Mouse (Mus musculus) heart, postnatal 36 days (tissue): Measurements from ENCODE around the gene Lrrc4c. TPM values are rescaled to one million over a fixed set of nuclear protein-coding genes. Genes with fewer than 3 reads are reported as not detected.

ENCODE experiments used
- DNase-seq, 2 experiments: peaks; one replicate each; pipeline ENCODE4 v3.0.0; 2021 to 2022
- intact Hi-C: fragments of 180-260 bp; cut with DNase I; formaldehyde crosslinking; loops from one replicate; pipeline ENCODE4 v1.15.1; 2025
- total RNA-seq, 2 experiments: library from RNA; stranded (reverse); gene quantifications; 2 replicates each; pipeline ENCODE4 v1.2.3; 2021

Lrrc4c gene
- total RNA-seq, 2 experiments from 2014 or later, result 0.30 to 0.31 TPM

DNA sequence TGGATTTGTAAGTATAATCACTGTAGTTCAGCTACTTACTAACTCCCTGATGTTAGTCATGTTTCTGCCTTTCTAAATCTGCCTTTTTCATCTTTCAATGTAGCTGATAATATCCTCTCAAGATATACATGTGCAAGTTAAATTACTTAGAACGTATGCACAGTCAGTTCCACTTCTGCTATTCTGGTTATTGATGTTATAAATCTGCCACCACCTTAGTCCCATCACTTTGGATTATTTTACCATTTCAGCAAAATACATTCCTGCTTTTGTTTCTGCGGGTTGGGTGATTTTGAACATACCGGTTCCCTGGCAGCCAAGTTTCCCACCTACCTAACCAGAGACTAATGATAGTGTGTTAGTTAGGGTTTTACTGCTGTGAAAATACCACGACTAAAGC is 860.4 kb downstream of the Lrrc4c start:
- DNase-seq, result no peak
- intact Hi-C loops, result no loop called here

- no peak for DNase-seq
- intact Hi-C loops, result no loop called here
These were observed 879.1 kb downstream of the Lrrc4c start for GRCm38 (mm10) chr2:97196968-97197606.

DNA sequence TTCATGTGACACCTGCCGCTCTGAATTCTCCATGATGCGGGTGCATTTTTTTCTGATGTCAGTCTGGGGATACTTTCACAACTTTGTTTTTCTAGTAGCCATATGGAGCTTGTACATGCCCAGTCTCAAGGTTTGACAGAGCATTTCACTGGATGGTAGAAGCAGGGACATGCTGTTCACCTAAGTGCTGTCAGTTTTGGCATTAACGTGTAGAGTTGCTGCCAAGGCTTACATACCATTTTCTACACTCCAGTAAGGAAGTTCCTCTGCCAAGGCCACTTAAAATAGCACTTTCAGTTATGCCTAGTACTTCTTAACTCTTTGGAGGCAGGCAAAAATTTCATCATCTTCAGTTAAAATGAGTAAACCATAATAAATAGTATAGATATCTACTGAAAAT is 915.0 kb downstream of the Lrrc4c start:
- intact Hi-C loops, result no loop called here
- peak; percentile 23 to 31 for DNase-seq

- DNase-seq, result no peak
- intact Hi-C loops, result no loop called here
These were observed 916.1 kb downstream of the Lrrc4c start for GRCm38 (mm10) chr2:97234074-97234473.

DNA sequence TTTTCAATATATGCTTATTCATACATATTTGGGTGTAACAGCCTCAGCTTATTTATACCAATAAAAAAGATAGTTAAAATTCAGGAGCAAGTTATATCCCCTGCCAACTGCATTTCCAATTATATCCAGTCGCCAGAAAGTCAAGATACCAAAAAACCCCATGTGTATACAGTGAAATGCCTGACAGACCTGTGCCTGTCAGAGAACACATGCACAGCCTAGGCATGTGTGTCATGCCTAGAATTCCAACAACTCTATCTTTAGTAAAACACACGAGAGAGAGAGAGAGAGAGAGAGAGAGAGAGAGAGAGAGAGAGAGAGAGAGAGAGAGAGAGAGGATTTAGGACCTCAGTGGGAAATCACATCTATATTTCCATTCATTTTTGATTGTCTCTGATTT is 956.7 kb downstream of the Lrrc4c start:
- intact Hi-C loops, result no loop called here
- DNase-seq, result no peak

GRCm38 (mm10) chr2:97284986-97285385 is 967.0 kb downstream of the Lrrc4c start:
- no peak for DNase-seq
- intact Hi-C loops, result no loop called here

DNA sequence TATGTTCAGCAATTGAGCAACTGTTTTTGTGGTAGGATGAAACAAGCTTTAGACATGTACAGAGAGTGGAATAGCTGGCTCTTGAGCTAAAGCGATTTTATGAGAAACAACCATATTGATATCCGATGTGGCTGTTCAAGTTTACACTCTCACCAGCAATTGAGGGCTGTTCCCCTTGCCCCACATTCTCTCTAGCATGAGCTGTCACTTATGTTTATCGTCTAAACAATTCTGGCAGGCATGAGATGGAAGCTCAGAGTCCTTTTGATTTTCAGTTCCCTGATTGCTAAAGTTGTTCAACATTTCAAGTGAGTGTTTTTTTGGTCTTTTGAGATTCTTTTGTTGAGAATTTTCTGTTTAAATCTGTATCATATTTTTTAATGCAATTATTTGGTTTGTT is 976.2 kb downstream of the Lrrc4c start:
- intact Hi-C loops, result no loop called here
- DNase-seq, result no peak

DNA sequence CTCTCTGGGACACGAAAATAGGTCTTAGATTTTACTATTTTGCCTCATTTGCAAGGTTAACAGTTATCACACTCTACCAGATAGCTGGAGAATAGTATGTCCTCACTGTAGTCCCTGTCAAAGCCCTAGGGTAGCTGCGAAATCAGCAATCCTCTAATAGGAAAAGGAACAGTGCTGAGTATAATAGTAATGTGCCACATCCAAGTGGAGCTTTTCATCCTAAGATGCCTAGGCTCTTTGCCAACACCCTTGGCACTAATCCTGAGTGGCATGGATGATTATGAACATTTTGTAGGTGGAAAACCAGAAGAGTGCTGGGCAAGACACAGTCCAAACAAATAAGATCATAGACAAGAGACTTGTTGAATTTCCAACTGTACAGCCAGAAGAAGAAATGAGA is 981.7 kb downstream of the Lrrc4c start:
- intact Hi-C loops, result no loop called here

DNA sequence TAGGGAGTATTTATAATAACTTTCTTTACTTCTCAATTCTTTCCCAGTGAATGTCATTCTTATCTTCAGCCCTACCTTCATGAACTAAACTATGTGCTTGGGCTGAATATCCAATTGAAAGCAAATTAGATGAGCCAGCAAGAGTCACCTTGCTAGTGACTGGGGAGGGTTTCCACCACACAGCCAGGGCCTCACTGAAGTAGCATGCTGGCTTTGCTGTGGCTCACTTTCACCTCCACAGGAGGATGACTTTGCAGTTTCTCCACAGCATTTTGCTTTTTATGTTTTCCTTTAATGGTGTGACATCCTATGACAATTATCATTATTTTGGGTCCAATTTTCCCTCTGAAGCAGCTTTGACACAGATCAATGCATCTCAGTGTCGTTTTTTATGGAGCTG is 1000.0 kb downstream of the Lrrc4c start:
- intact Hi-C loops, result no loop called here
- no peak for DNase-seq

More for the DNA sequence above, 981.7 kb downstream of the Lrrc4c start:
- DNase-seq, result peak in 1 of 2 experiments; percentile 13

GRCm38 (mm10) chr2:97318536-97318935 is 1000.6 kb downstream of the Lrrc4c start:
- no peak for DNase-seq
- intact Hi-C loops, result no loop called here

GRCm38 (mm10) chr2:97332084-97332682 is 1014.2 kb downstream of the Lrrc4c start:
- DNase-seq, result no peak
- intact Hi-C loops, result no loop called here

GRCm38 (mm10) chr2:97339627-97340026 is 1021.7 kb downstream of the Lrrc4c start:
- intact Hi-C loops, result no loop called here
- DNase-seq, result no peak

DNA sequence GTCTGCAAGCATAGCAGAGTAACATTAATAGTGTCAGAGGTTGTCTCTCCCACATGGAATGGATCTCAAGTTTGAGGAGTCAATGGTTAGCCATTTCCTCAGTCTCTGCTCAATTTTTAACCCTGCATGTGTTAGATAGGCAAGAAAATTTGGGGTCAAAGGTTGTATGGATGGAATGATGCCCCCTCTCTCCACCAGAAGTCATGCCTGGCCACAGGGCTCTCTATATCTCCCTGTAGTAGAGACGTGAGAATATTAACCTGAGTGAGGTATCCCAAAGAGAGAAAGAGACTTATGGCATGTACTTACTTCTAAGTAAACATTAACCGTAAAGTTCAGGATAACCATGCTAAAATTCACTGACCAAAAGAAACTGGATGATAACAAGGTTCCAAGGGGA is 1043.3 kb downstream of the Lrrc4c start:
- no peak for DNase-seq
- intact Hi-C loops, result no loop called here

DNA sequence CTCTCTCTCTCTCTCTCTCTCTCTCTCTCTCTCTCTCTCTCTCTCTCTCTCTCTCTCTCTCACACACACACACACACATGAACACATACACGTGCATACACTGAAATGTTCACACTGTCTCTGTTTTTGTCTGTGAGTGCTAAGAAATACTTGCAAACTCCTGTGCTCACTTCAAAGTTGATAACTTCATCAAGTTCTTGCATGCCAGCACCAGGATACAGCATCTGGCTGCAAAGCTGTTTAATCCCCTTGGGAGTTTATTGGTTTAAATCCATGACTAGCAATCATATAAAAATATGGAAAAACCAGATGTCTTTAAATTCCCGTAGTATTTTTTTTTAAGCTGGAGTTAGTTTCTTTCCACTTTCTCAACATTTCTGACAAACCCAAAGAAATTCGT is 1052.0 kb downstream of the Lrrc4c start:
- DNase-seq, result no peak
- intact Hi-C loops, result no loop called here

GRCm38 (mm10) chr2:97391437-97391836 is 1073.5 kb downstream of the Lrrc4c start:
- no peak for DNase-seq
- intact Hi-C loops, result no loop called here

DNA sequence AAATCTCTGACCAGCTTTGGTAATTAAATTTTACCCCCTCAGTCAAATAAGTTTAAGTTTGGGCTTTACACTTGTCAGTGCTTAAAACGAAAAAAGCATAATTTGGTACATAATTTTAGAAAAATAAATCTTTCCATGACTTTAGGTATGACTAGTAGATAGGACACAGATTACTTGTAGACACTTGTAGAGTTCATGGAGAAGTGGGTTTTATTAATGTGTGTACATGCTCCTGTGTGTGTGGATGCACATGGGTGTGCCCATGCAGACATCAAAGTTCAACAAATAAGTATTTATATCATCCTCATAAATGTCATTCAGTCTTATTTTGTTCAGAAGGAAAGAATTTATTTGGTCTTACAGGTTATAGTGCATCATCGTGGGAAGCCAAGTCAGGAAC is 1073.9 kb downstream of the Lrrc4c start:
- no peak for DNase-seq
- intact Hi-C loops, result no loop called here

DNA sequence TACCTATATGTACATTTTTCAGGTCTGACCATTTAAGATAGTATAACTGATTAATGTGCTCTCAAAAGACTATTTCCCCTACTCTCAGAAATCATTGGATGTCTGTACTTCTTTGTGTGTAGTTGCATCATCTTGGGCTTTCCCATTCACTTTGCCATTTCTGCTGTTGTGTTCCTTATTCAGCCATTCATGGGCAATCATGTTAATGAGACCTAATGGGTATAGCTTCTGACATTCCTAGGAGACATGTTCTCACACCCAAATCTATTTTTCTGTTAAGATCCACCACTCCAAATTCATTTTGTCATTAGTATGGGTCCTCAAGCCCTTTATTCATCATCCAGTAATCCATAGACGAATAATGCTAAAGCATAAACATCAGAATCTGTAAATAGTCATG is 1095.1 kb downstream of the Lrrc4c start:
- intact Hi-C loops, result no loop called here

DNA sequence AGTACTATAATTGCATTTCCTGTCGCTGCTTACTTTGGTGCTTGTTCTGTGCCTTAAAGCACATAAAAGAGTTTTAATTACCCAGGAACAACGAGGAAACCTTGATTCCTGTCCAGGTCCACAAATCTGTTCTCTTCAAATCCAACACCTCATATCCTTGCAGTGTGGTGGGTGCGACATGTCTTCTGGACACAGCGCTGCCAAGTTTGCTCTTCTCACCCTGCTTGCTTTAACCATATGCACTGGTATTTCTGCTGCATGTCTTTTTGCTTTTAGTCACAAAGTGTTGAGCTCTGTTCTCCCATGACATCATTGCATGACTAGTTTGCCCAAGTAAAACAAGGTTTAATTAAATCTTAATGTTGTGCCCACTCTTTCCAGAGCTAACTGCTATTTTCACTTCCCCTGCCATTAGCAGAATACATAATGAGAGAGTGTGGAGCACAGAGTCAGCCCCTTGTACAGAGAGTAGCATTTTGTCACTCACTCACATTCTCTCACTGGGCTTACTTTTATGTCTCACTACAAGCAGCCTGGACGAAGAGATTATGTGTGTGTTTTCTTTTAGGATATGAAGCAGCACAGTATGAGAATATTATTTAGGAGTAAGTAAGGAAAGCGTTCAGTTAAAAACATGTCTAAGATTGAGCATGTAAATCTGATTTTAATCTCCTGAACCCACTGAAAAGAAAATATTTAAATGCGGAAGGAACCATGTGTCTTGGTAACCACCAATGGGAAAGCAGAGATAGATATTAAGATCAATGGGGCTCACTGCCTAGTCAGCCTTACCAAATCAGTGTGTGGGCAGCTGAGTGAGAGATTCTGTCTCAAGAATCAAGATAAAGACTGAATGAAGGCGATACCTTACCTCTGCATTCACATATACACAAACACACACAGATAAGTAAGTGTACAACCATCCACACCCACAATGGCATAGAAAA is 1096.7 kb downstream of the Lrrc4c start:
- intact Hi-C loops, result no loop called here

More for the DNA sequence above, 1095.1 kb downstream of the Lrrc4c start:
- DNase-seq, result no peak

GRCm38 (mm10) chr2:97434140-97434539 is 1116.2 kb downstream of the Lrrc4c start:
- intact Hi-C loops, result no loop called here

More for the DNA sequence above, 1096.7 kb downstream of the Lrrc4c start:
- DNase-seq, result no peak

GRCm38 (mm10) chr2:97435616-97436015 is 1117.6 kb downstream of the Lrrc4c start:
- intact Hi-C loops, result no loop called here
- DNase-seq, result no peak

More at GRCm38 (mm10) chr2:97434140-97434539, 1116.2 kb downstream of the Lrrc4c start:
- no peak for DNase-seq

DNA sequence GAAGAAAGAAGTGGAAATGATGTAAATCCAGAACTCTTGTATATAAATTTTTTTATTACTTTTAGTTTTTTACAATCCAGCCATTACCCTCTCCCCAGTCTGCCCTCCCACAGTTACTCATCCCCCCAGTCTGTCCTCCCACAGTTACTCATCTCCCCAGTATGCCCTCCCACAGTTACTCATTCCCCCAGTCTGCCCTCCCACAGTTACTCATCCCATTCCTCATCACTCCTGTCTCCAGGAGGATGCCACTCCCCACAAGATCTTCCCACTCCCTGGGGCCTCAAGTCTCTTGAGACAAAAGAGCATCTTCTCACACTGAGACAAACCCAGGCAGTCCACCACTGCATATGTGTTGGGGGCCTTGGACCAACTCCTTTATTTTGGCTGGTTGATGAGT is 1119.8 kb downstream of the Lrrc4c start:
- DNase-seq, result no peak
- intact Hi-C loops, result no loop called here
